Mouse (Mus musculus): ENCODE measurements around the gene Trir. TPM values are rescaled to one million over a fixed set of nuclear protein-coding genes. Genes with fewer than 3 reads are reported as not detected.
A peak's percentile ranks its signal among the peaks of the same experiment; 100 is the strongest.

Trir gene
- polyA plus RNA-seq, 1 experiment from 2014 or later: 164 TPM

- H3K4me3 ChIP-seq: no peak overlapping the region
- H3K27ac ChIP-seq: no peak overlapping the region
- DNase-seq (ENCODE audit: low spot score): no peak
- H3K27me3 ChIP-seq (ENCODE audit: insufficient read depth, poor library complexity, severe bottlenecking): no peaks in the 10 kb centered on the region
- no peaks in the 10 kb centered on the region for H3K9me3 ChIP-seq
- H3K36me3 ChIP-seq: peaks cover 54% of the 10 kb centered on the region
- 53% methylated on average over 1 of the region's 1 CpGs for WGBS
- H3K4me1 ChIP-seq (replicated peaks): peaks cover 38% of the 10 kb centered on the region
These were observed 7.2 kb downstream of the Trir start for GRCm38 (mm10) chr8:85033867-85034266.

- DNase-seq (ENCODE audit: low spot score): peak; percentile 78
- peaks cover 33% of the 10 kb centered on the region for H3K4me1 ChIP-seq (replicated peaks)
- WGBS: 3% methylated on average over 13 of the region's 13 CpGs
- peak overlapping the region; percentile 99; the same call in 1 of the 2 replicates for H3K27ac ChIP-seq
- H3K36me3 ChIP-seq: peaks cover 48% of the 10 kb centered on the region
- no peaks in the 10 kb centered on the region for H3K9me3 ChIP-seq
- peak overlapping the region; percentile 92 for H3K4me3 ChIP-seq
- H3K27me3 ChIP-seq (ENCODE audit: insufficient read depth, poor library complexity, severe bottlenecking): no peaks in the 10 kb centered on the region
These were observed 8.1 kb downstream of the Trir start for GRCm38 (mm10) chr8:85034764-85035163.

GRCm38 (mm10) chr8:85035165-85035727 is 8.6 kb downstream of the Trir start:
- H3K4me3 ChIP-seq: peak overlapping the region; percentile 92
- no peak for DNase-seq (ENCODE audit: low spot score)
- WGBS: 7% methylated on average over 12 of the region's 12 CpGs
- H3K4me1 ChIP-seq (replicated peaks): peaks cover 33% of the 10 kb centered on the region
- peaks cover 48% of the 10 kb centered on the region for H3K36me3 ChIP-seq
- H3K27me3 ChIP-seq (ENCODE audit: insufficient read depth, poor library complexity, severe bottlenecking): no peaks in the 10 kb centered on the region
- H3K9me3 ChIP-seq: no peaks in the 10 kb centered on the region
- H3K27ac ChIP-seq: peak overlapping the region; percentile 99

DNA sequence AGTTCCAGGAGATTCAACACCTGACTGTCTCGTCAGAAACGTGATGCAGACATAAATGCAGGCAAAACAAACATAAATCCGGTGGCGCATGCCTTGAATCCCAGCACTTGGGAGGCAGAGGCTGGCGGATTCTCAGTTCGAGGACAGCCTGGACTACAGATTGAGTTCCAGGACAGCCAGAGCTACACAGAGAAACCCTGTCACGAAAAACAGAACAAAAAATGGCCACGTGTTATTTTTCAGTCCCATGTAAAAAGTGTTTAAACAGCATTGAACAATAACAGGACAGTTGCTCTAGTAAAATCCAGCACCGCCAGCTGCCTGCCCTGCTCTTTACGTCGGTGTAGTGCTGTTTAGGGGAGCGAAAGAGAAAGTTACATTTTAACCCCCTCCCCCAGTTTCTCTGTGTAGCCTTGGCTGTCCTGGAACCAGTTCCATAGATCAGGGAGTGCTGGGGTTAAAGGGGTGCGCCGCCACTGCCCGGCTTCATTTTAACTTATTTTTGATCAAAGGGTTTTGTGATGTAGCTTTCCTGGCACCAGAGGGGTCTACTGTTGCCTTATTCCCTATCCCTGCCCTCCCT is 9.2 kb downstream of the Trir start:
- peak; percentile 32 for DNase-seq (ENCODE audit: low spot score)
- Histone ChIP-seq H3K27ac (peak overlapping the region; percentile 99), H3K36me3 (peaks cover 48% of the 10 kb centered on the region), H3K4me1 (replicated peaks) (peaks cover 33% of the 10 kb centered on the region), H3K9me3 (no peaks in the 10 kb centered on the region), H3K4me3 (peak overlapping the region; percentile 92), H3K27me3 (ENCODE audit: insufficient read depth, poor library complexity, severe bottlenecking) (no peaks in the 10 kb centered on the region)
- WGBS: 1% methylated on average over 15 of the region's 15 CpGs

GRCm38 (mm10) chr8:85036381-85036717 is 9.7 kb downstream of the Trir start:
- H3K4me1 ChIP-seq (replicated peaks): peaks cover 33% of the 10 kb centered on the region
- DNase-seq (ENCODE audit: low spot score): no peak
- peak overlapping the region; percentile 99 for H3K27ac ChIP-seq
- peak overlapping the region; percentile 92 for H3K4me3 ChIP-seq
- peaks cover 49% of the 10 kb centered on the region for H3K36me3 ChIP-seq
- WGBS: under 1% methylated on average over 9 of the region's 9 CpGs
- no peaks in the 10 kb centered on the region for H3K9me3 ChIP-seq
- H3K27me3 ChIP-seq (ENCODE audit: insufficient read depth, poor library complexity, severe bottlenecking): no peaks in the 10 kb centered on the region

DNA sequence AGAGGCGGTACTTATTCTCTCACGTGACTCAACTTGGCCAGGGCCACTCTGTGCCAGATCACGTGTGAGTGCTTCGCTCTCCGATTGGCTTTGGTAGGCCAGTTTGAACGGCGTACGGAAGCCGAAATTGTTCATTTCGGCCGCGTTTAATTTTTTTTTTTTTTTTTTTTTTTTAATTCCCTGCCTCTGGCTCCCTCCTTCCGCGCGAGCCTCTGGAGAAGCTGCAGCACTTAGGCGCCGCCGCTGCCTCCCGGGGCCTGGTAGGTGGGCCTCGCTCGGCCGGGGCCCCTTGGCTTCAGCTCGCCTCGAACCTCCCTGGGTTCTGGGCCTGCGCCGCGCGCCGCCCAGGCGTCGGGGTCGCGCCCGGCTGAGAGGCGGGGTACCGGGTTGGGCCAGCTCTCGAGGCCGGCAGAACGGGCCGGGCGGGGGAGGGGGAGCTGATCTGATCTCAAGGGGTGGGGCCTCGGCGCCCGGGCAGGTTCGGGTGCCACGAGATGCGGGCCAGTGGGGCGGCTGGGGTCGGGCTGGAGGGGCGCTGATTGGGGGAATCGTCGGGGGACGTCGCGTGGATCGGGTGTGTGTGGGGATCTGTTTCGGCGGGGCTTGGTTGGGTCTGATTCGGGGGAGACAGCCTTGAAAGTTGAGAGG is 10.2 kb downstream of the Trir start, which contains the start of gene Tnpo2:
TSS of gene Tnpo2 (plus strand) at position 198 of the 648 bp plus-strand sequence.
- H3K36me3 ChIP-seq: peaks cover 49% of the 10 kb centered on the region
- WGBS: under 1% methylated on average over 59 of the region's 59 CpGs
- peaks cover 33% of the 10 kb centered on the region for H3K4me1 ChIP-seq (replicated peaks)
- H3K27me3 ChIP-seq (ENCODE audit: insufficient read depth, poor library complexity, severe bottlenecking): no peaks in the 10 kb centered on the region
- DNase-seq (ENCODE audit: low spot score): peak; percentile 90
- no peaks in the 10 kb centered on the region for H3K9me3 ChIP-seq
- H3K4me3 ChIP-seq: peak within 1 kb of the TSS; percentile 92
- peak within 1 kb of the TSS; percentile 99 for H3K27ac ChIP-seq

DNA sequence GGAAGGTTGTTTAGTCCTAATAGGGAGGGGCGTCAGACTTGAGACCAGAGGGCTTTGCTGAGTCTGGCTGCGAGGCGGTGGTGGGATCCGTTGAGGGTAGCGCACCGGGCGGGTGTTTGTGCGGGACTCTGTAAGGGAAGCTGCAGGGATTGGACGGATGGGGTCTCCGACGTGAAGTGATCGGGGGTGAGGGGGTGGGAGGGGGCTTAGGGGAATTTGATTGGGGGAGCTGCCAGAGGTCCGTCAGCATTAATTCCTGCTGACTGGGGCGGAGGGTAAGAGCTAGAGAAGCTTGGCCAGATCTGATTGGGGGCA is 10.7 kb downstream of the Trir start:
- Histone ChIP-seq H3K27ac (peak overlapping the region; percentile 99), H3K4me1 (replicated peaks) (peaks cover 33% of the 10 kb centered on the region), H3K27me3 (ENCODE audit: insufficient read depth, poor library complexity, severe bottlenecking) (no peaks in the 10 kb centered on the region), H3K36me3 (peaks cover 49% of the 10 kb centered on the region), H3K4me3 (peak overlapping the region; percentile 92), H3K9me3 (no peaks in the 10 kb centered on the region)
- no peak for DNase-seq (ENCODE audit: low spot score)
- WGBS: under 1% methylated on average over 14 of the region's 14 CpGs

GRCm38 (mm10) chr8:85037681-85038531 is 11.3 kb downstream of the Trir start:
- H3K4me3 ChIP-seq: peak overlapping the region; percentile 92
- H3K9me3 ChIP-seq: no peaks in the 10 kb centered on the region
- H3K27ac ChIP-seq: peak overlapping the region; percentile 99
- WGBS: under 1% methylated on average over 57 of the region's 57 CpGs
- DNase-seq (ENCODE audit: low spot score): peak; percentile 55
- peaks cover 49% of the 10 kb centered on the region for H3K36me3 ChIP-seq
- no peaks in the 10 kb centered on the region for H3K27me3 ChIP-seq (ENCODE audit: insufficient read depth, poor library complexity, severe bottlenecking)
- H3K4me1 ChIP-seq (replicated peaks): peaks cover 33% of the 10 kb centered on the region

GRCm38 (mm10) chr8:85043619-85044018 is 17.0 kb downstream of the Trir start:
- H3K9me3 ChIP-seq: no peaks in the 10 kb centered on the region
- 94% methylated on average over 6 of the region's 6 CpGs for WGBS
- peaks cover 5% of the 10 kb centered on the region for H3K4me1 ChIP-seq (replicated peaks)
- H3K27ac ChIP-seq: no peak overlapping the region
- no peaks in the 10 kb centered on the region for H3K27me3 ChIP-seq (ENCODE audit: insufficient read depth, poor library complexity, severe bottlenecking)
- H3K4me3 ChIP-seq: no peak overlapping the region
- no peak for DNase-seq (ENCODE audit: low spot score)
- H3K36me3 ChIP-seq: peaks cover 92% of the 10 kb centered on the region

DNA sequence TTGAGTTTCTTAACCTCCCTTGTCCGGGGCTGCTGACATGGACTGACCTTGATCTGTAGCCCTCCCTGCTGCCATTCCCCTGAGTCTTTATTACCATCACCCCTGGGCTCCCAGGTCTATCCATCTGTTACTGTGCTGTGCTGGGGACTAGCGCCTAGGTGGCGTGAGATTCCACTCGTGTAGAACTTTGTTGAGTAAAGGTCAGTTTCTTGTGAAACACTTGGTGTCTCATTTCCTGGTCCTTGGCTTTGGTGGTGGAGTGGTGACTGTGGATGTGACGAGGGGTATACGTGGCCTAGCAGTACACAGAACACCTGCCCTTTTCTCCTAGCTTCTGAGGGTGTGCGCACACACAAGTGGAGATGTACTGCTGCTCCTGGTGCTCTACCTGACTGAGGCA is 30.7 kb downstream of the Trir start:
- Histone ChIP-seq H3K9me3 (no peaks in the 10 kb centered on the region), H3K4me1 (replicated peaks) (peaks cover 21% of the 10 kb centered on the region), H3K27ac (no peak overlapping the region), H3K4me3 (no peak overlapping the region), H3K27me3 (ENCODE audit: insufficient read depth, poor library complexity, severe bottlenecking) (no peaks in the 10 kb centered on the region), H3K36me3 (peaks cover 55% of the 10 kb centered on the region)
- WGBS: 85% methylated on average over 7 of the region's 7 CpGs
- DNase-seq (ENCODE audit: low spot score): no peak

- peak; percentile 92 for DNase-seq (ENCODE audit: low spot score)
- H3K9me3 ChIP-seq: no peaks in the 10 kb centered on the region
- peak within 1 kb of the TSS; percentile 80 for H3K27ac ChIP-seq
- no peaks in the 10 kb centered on the region for H3K27me3 ChIP-seq (ENCODE audit: insufficient read depth, poor library complexity, severe bottlenecking)
- under 1% methylated on average over 53 of the region's 53 CpGs for WGBS
- peak within 1 kb of the TSS; percentile 93 for H3K4me3 ChIP-seq
- peaks cover 21% of the 10 kb centered on the region for H3K4me1 ChIP-seq (replicated peaks)
- H3K36me3 ChIP-seq: peaks cover 49% of the 10 kb centered on the region
These were observed 33.4 kb downstream of the Trir start, which contains the start of gene Fbxw9 for GRCm38 (mm10) chr8:85059879-85060616. Gene Fbxw9, plus strand, starts transcription at chr8:85060055.

DNA sequence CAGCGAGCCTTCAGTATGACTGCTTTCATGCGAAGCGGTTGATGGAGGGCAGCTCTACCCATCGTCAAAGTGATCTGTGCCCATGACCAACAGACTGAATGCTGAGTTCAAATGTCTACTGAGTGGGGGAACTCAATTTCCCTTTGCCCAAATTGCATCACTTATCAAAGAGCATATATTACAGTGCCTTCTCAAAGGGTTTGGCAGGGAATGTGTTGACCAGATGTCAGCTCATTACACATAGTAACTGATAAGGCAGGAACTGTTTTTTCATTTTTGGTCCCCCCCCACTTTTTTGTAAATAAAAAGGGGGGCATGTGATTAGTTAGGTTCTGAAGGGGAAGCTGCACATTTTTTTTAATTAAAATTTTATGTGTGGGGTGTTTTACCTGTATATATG is 36.0 kb downstream of the Trir start:
- Histone ChIP-seq H3K27me3 (ENCODE audit: insufficient read depth, poor library complexity, severe bottlenecking) (no peaks in the 10 kb centered on the region), H3K27ac (no peak overlapping the region), H3K4me1 (replicated peaks) (peaks cover 22% of the 10 kb centered on the region), H3K4me3 (no peak overlapping the region), H3K9me3 (no peaks in the 10 kb centered on the region), H3K36me3 (peaks cover 55% of the 10 kb centered on the region)
- no peak for DNase-seq (ENCODE audit: low spot score)
- WGBS: 95% methylated on average over 4 of the region's 4 CpGs
